Mouse (Mus musculus): ENCODE measurements around the gene Meis3. TPM values are rescaled to one million over a fixed set of nuclear protein-coding genes. Genes with fewer than 3 reads are reported as not detected.
A peak's percentile ranks its signal among the peaks of the same experiment; 100 is the strongest.

Gene Meis3
- polyA plus RNA-seq, 1 experiment: 21.6 TPM

DNA sequence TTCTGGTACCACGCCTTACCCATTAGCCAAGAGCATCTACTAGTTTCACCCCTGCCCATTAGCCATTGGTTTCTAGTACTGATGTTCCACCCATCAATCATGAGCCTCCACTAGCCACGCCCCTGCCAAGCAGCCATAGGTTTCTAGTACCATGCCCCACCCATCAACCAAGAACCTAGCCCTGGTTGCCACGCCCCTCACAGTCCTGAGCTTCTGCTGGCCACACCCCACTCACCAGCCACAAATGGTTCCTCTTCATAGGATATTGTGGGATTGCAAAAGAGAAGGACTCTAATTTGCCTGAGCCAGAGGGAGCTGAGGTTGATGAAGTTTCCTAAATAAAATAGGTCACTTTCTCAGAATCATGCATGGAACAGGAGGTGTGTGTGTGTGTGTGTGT is 14.2 kb upstream of the Meis3 start:
- TF ChIP-seq CTCF (IDR thresholded peaks at IDR 0.05; ENCODE audit: extremely low read depth, insufficient read length, insufficient replicate concordance, low read depth, low read length): no peak
- no peak for TF ChIP-seq POLR2A (IDR thresholded peaks at IDR 0.05; ENCODE audit: low read depth, low read length)
- Histone ChIP-seq H3K36me3 (ENCODE audit: control insufficient read depth, insufficient read depth, low read length) (no peaks in the 10 kb centered on the region), H3K4me1 (ENCODE audit: control insufficient read depth, insufficient read depth, insufficient read length, low read length) (no peaks in the 10 kb centered on the region; the same call in 1 of the 2 replicates), H3K4me3 (ENCODE audit: low read depth, low read length) (no peak overlapping the region), H3K27ac (ENCODE audit: insufficient read depth, low read depth, low read length) (no peak overlapping the region), H3K27me3 (ENCODE audit: control insufficient read depth, insufficient read depth, low read length) (peaks cover 6% of the 10 kb centered on the region; the same call in 1 of the 2 replicates)
- WGBS: 64% methylated on average over 3 of the region's 3 CpGs

GRCm38 (mm10) chr7:16161302-16161701 is 13.6 kb upstream of the Meis3 start:
- WGBS: 83% methylated on average over 9 of the region's 9 CpGs
- TF ChIP-seq POLR2A (IDR thresholded peaks at IDR 0.05; ENCODE audit: low read depth, low read length) (no peak), CTCF (IDR thresholded peaks at IDR 0.05; ENCODE audit: extremely low read depth, insufficient read length, insufficient replicate concordance, low read depth, low read length) (no peak)
- Histone ChIP-seq H3K36me3 (ENCODE audit: control insufficient read depth, insufficient read depth, low read length) (no peaks in the 10 kb centered on the region), H3K27ac (ENCODE audit: insufficient read depth, low read depth, low read length) (no peak overlapping the region), H3K4me3 (ENCODE audit: low read depth, low read length) (no peak overlapping the region), H3K27me3 (ENCODE audit: control insufficient read depth, insufficient read depth, low read length) (peaks cover 6% of the 10 kb centered on the region; the same call in 1 of the 2 replicates), H3K4me1 (ENCODE audit: control insufficient read depth, insufficient read depth, insufficient read length, low read length) (no peaks in the 10 kb centered on the region; the same call in 1 of the 2 replicates)

DNA sequence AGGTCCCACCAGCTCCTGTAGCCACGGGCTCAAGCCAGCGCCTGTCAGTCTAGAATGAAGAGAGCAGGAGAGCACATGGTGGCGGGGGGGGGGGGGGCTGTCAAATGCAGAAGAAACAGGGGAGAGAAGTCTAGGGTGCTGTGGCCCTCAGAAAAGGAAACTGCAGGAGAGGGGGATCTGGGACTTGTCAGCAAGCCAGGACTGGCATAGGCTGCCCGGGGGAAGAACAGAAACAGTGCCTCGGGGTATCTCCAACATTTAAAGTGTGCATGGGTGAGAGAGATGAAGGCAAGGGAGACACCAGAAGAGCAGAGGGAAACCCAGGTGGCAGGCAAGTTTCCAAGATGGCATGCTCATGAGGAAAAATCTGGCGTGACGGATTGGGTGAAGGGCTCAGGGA is 12.9 kb upstream of the Meis3 start:
- Histone ChIP-seq H3K4me1 (ENCODE audit: control insufficient read depth, insufficient read depth, insufficient read length, low read length) (no peaks in the 10 kb centered on the region; the same call in 1 of the 2 replicates), H3K27ac (ENCODE audit: insufficient read depth, low read depth, low read length) (no peak overlapping the region), H3K27me3 (ENCODE audit: control insufficient read depth, insufficient read depth, low read length) (peaks cover 6% of the 10 kb centered on the region; the same call in 1 of the 2 replicates), H3K36me3 (ENCODE audit: control insufficient read depth, insufficient read depth, low read length) (no peaks in the 10 kb centered on the region), H3K4me3 (ENCODE audit: low read depth, low read length) (no peak overlapping the region)
- WGBS: 65% methylated on average over 7 of the region's 7 CpGs
- no peak for TF ChIP-seq CTCF (IDR thresholded peaks at IDR 0.05; ENCODE audit: extremely low read depth, insufficient read length, insufficient replicate concordance, low read depth, low read length)
- no peak for TF ChIP-seq POLR2A (IDR thresholded peaks at IDR 0.05; ENCODE audit: low read depth, low read length)

DNA sequence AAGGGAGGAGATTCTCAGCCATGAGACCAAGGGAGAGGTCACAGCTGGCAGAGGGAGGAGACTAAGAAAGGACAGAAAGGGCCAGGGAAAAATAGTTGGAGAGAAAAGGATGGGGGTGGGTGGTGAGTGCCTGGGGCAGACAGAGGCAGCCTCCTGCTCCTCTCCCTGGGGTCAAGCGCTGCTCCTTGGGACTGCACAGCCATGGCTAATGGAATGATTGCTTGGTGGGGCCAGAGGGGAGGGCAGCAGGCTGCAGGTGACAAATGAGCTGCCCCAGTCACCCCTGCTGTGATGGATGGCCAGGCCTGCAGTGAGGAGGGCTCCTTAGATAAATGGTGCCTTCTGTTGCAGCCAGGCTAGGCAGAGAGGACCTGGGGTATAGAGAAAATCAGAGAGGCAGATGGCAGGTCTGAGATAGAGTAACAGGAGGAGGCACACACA is 2.7 kb upstream of the Meis3 start:
- no peaks in the 10 kb centered on the region for H3K36me3 ChIP-seq (ENCODE audit: control insufficient read depth, insufficient read depth, low read length)
- no peak overlapping the region for H3K4me3 ChIP-seq (ENCODE audit: low read depth, low read length)
- no peak for TF ChIP-seq POLR2A (IDR thresholded peaks at IDR 0.05; ENCODE audit: low read depth, low read length)
- no peak for TF ChIP-seq CTCF (IDR thresholded peaks at IDR 0.05; ENCODE audit: extremely low read depth, insufficient read length, insufficient replicate concordance, low read depth, low read length)
- H3K27me3 ChIP-seq (ENCODE audit: control insufficient read depth, insufficient read depth, low read length): 0 out of 2 replicates have a peak, but pooled peaks cover 4% of the 10 kb centered on the region
- 38% methylated on average over 1 of the region's 1 CpGs for WGBS
- H3K27ac ChIP-seq (ENCODE audit: insufficient read depth, low read depth, low read length): no peak overlapping the region
- H3K4me1 ChIP-seq (ENCODE audit: control insufficient read depth, insufficient read depth, insufficient read length, low read length): peaks cover 2% of the 10 kb centered on the region

DNA sequence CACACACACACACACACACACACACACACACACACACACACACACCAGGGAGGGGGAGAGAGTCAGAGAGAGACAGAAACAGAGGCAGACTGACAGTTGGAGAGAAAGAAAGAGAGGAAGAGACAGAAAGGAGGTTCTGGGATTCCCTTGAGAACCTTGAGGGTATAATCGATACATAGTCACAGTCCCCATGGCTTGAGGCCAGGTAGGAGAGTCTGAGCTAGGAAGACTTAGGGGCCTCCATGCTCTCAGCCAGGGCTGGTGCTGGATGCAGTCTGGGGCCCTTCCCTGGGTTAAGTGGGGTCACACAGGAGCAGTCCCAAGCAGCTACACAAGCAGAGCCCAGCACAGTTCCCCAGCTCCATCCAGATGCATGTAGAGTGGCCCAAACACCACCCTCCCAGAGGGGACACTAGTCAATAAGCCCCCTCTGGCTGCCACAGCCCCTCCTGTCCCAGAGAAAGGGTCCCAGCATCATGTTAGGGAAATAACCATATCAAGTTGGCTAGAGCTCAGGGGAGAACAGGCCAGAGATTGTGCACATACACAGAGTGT is 2.2 kb upstream of the Meis3 start:
- 0 out of 2 replicates have a peak, but pooled peaks cover 4% of the 10 kb centered on the region for H3K27me3 ChIP-seq (ENCODE audit: control insufficient read depth, insufficient read depth, low read length)
- H3K27ac ChIP-seq (ENCODE audit: insufficient read depth, low read depth, low read length): no peak overlapping the region
- peaks cover 2% of the 10 kb centered on the region for H3K4me1 ChIP-seq (ENCODE audit: control insufficient read depth, insufficient read depth, insufficient read length, low read length)
- WGBS: 38% methylated on average over 1 of the region's 1 CpGs
- H3K4me3 ChIP-seq (ENCODE audit: low read depth, low read length): no peak overlapping the region
- TF ChIP-seq CTCF (IDR thresholded peaks at IDR 0.05; ENCODE audit: extremely low read depth, insufficient read length, insufficient replicate concordance, low read depth, low read length) (no peak), POLR2A (IDR thresholded peaks at IDR 0.05; ENCODE audit: low read depth, low read length) (no peak)
- no peaks in the 10 kb centered on the region for H3K36me3 ChIP-seq (ENCODE audit: control insufficient read depth, insufficient read depth, low read length)

GRCm38 (mm10) chr7:16173146-16173545 is 1.7 kb upstream of the Meis3 start:
- TF ChIP-seq CTCF (IDR thresholded peaks at IDR 0.05; ENCODE audit: extremely low read depth, insufficient read length, insufficient replicate concordance, low read depth, low read length) (no peak), POLR2A (IDR thresholded peaks at IDR 0.05; ENCODE audit: low read depth, low read length) (no peak)
- 60% methylated on average over 5 of the region's 5 CpGs for WGBS

GRCm38 (mm10) chr7:16175542-16175931 is 647 bp downstream of the Meis3 start:
- Histone ChIP-seq H3K27me3 (ENCODE audit: control insufficient read depth, insufficient read depth, low read length) (0 out of 2 replicates have a peak, but pooled peaks cover 4% of the 10 kb centered on the region), H3K27ac (ENCODE audit: insufficient read depth, low read depth, low read length) (no peak overlapping the region), H3K36me3 (ENCODE audit: control insufficient read depth, insufficient read depth, low read length) (no peaks in the 10 kb centered on the region), H3K4me1 (ENCODE audit: control insufficient read depth, insufficient read depth, insufficient read length, low read length) (peaks cover 2% of the 10 kb centered on the region), H3K4me3 (ENCODE audit: low read depth, low read length) (peak overlapping the region; percentile 83)
- TF ChIP-seq POLR2A (IDR thresholded peaks at IDR 0.05; ENCODE audit: low read depth, low read length) (no peak), CTCF (IDR thresholded peaks at IDR 0.05; ENCODE audit: extremely low read depth, insufficient read length, insufficient replicate concordance, low read depth, low read length) (no peak)
- WGBS: 2% methylated on average over 10 of the region's 10 CpGs

More at GRCm38 (mm10) chr7:16173146-16173545, 1.7 kb upstream of the Meis3 start:
- peaks cover 2% of the 10 kb centered on the region for H3K4me1 ChIP-seq (ENCODE audit: control insufficient read depth, insufficient read depth, insufficient read length, low read length)
- no peak overlapping the region for H3K27ac ChIP-seq (ENCODE audit: insufficient read depth, low read depth, low read length)
- H3K36me3 ChIP-seq (ENCODE audit: control insufficient read depth, insufficient read depth, low read length): no peaks in the 10 kb centered on the region
- no peak overlapping the region for H3K4me3 ChIP-seq (ENCODE audit: low read depth, low read length)
- H3K27me3 ChIP-seq (ENCODE audit: control insufficient read depth, insufficient read depth, low read length): 0 out of 2 replicates have a peak, but pooled peaks cover 4% of the 10 kb centered on the region
